Mouse (Mus musculus) bone marrow, adult 2 months (tissue): Measurements from ENCODE around the gene Cavin2. TPM values are rescaled to one million over a fixed set of nuclear protein-coding genes. Genes with fewer than 3 reads are reported as not detected.

Experiments used
- H3K27ac ChIP-seq: fragments of 200-500 bp; 2 replicates; pipeline ENCODE4 v1.5.1; 2012; ENCODE audit warnings: low read depth, mild to moderate bottlenecking, control low read depth, inconsistent platforms, low read length; ENCODE audit not compliant: control insufficient read depth, poor library complexity, insufficient read depth
- H3K4me1 ChIP-seq: fragments of 200-500 bp; 2 replicates; pipeline ENCODE4 v1.6.1; 2011; ENCODE audit warnings: low read length; ENCODE audit not compliant: control insufficient read depth, insufficient read depth
- H3K4me3 ChIP-seq: fragments of 200-500 bp; replicated peaks from 2 replicates; pipeline ENCODE3; 2011; ENCODE audit warnings: mild to moderate bottlenecking, low read depth, low read length, control low read depth; ENCODE audit not compliant: control insufficient read depth
- CTCF ChIP-seq: fragments of 200-500 bp; IDR thresholded peaks from 2 replicates; pipeline ENCODE4 v1.5.1; 2011; ENCODE audit warnings: low read length, control low read depth; ENCODE audit not compliant: control insufficient read depth, insufficient read depth
- POLR2A ChIP-seq: fragments of 200-500 bp; IDR thresholded peaks from 2 replicates; pipeline ENCODE4 v1.6.1; 2011; ENCODE audit warnings: low read depth, mild to moderate bottlenecking, control low read depth, low read length, borderline replicate concordance; ENCODE audit not compliant: control insufficient read depth
- WGBS: fragments of 180-500 bp; shearing (Covaris S2); methylation state at CpG from one replicate; pipeline ENCODE4 v1.1.7; 2018; 5-methylcytosine and 5-hydroxymethylcytosine counted together
- polyA plus RNA-seq: library from polyadenylated mRNA; stranded (reverse); fragments of >200 nt; gene quantifications from 2 replicates; pipeline ENCODE4 v1.2.4, GENCODE M21; 2011; ENCODE audit warnings: low replicate concordance; ENCODE audit not compliant: missing spikeins, insufficient read depth, insufficient read length

Cavin2 gene
- polyA plus RNA-seq, 1 experiment: 24.3 TPM

GRCm38 (mm10) chr1:51333557-51334285 lies 44.8 kb downstream of the Cavin2 start:
- WGBS: 11% methylated on average over 18 of the region's 18 CpGs
- no peak overlapping the region for H3K4me3 ChIP-seq

GRCm38 (mm10) chr1:51334289-51334688 lies 45.4 kb downstream of the Cavin2 start:
- Histone ChIP-seq H3K4me3 (no peak overlapping the region), H3K27ac (no peak overlapping the region), H3K4me1 (no peaks in the 10 kb centered on the region)
- 6% methylated on average over 6 of the region's 6 CpGs for WGBS
- TF ChIP-seq POLR2A (no peak), CTCF (no peak)

More at GRCm38 (mm10) chr1:51333557-51334285, 44.8 kb downstream of the Cavin2 start:
- Histone ChIP-seq H3K27ac (no peak overlapping the region), H3K4me1 (no peaks in the 10 kb centered on the region)
- TF ChIP-seq POLR2A: no peak
- peak; percentile 39; the same call in 1 of the 2 replicates for TF ChIP-seq CTCF

DNA sequence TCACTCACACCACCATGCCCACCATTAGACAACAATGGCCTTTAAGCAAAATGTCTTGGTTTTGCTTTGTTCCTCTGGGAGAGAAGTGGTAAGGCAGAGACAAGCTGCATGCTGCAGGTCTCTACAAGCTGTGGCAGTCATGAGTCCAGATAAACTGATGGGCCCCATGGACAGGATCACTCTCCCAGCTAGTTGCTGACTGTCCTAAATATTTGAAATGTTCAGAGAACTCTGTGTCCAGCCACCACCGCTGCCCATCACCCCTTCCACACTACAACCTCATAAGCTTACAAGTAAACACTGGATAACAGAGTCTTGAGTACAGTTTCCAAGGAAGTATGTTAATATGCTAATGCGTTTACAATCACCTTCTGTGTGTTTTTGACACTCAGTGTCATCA lies 46.2 kb downstream of the Cavin2 start:
- H3K27ac ChIP-seq: no peak overlapping the region
- TF ChIP-seq POLR2A (no peak), CTCF (no peak)
- 87% methylated on average over 2 of the region's 2 CpGs for WGBS
- H3K4me1 ChIP-seq: no peaks in the 10 kb centered on the region
- no peak overlapping the region for H3K4me3 ChIP-seq

GRCm38 (mm10) chr1:51344160-51344559 lies 55.2 kb downstream of the Cavin2 start:
- TF ChIP-seq CTCF: no peak
- TF ChIP-seq POLR2A: no peak
- 65% methylated on average over 3 of the region's 3 CpGs for WGBS
- H3K4me3 ChIP-seq: no peak overlapping the region
- no peak overlapping the region for H3K27ac ChIP-seq
- H3K4me1 ChIP-seq: no peaks in the 10 kb centered on the region

DNA sequence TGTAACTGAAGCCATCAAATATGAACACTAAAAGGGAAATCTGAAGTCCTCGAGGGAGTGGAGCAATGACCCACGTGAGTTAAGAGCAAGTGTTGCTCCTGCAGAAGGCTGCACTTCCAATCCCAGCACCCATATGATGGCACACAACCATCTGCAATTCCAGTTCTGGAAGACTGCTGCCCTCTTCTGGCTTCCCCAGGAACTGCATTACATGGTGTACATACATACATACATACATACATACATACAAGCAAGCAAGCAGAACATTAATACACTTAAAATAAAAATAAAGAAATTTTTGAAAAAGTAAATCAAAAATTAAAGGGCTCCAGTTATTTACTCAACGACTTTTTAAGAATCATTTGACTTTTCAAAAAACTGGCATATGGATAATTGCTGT lies 58.7 kb downstream of the Cavin2 start:
- H3K27ac ChIP-seq: no peak overlapping the region
- 88% methylated on average over 3 of the region's 3 CpGs for WGBS
- no peak overlapping the region for H3K4me3 ChIP-seq
- H3K4me1 ChIP-seq: no peaks in the 10 kb centered on the region
- TF ChIP-seq POLR2A: no peak

DNA sequence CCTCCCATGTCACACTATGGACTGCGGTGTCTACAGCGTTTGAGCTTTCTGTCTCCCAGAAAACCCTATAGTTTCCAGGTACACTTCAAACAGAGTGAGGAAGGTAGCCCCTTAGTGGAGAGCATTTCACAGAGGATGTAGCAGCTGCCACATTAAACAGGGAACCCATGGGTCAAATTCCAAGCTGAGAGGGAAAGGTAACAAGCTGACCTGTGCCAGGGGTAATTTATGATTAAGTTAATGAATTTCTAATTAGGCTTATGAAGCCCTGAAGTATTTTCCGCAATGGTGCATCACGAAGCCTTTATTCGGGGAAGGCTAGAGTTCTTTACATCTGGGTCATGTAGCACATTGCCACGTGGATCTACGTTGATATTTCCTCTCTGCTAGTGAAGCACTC lies 59.7 kb downstream of the Cavin2 start:
- no peak overlapping the region for H3K27ac ChIP-seq
- H3K4me1 ChIP-seq: no peaks in the 10 kb centered on the region
- H3K4me3 ChIP-seq: no peak overlapping the region
- 88% methylated on average over 7 of the region's 7 CpGs for WGBS
- TF ChIP-seq POLR2A (no peak), CTCF (no peak)

GRCm38 (mm10) chr1:51349291-51349967 lies 60.5 kb downstream of the Cavin2 start:
- WGBS: 68% methylated on average over 7 of the region's 7 CpGs

More at GRCm38 (mm10) chr1:51349291-51349967, 60.5 kb downstream of the Cavin2 start:
- no peaks in the 10 kb centered on the region for H3K4me1 ChIP-seq
- H3K4me3 ChIP-seq: no peak overlapping the region
- no peak for TF ChIP-seq POLR2A
- no peak for TF ChIP-seq CTCF
- H3K27ac ChIP-seq: no peak overlapping the region

Other genes starting within 250 kb of the Cavin2 start
- 5.9 and 9.8 TPM in 2 replicates for gene Nabp1, start 189.3 kb downstream of the Cavin2 start, polyA plus RNA-seq